Mouse (Mus musculus): ENCODE measurements around the gene Zbtb7a. TPM values are rescaled to one million over a fixed set of nuclear protein-coding genes. Genes with fewer than 3 reads are reported as not detected.
A peak's percentile ranks its signal among the peaks of the same experiment; 100 is the strongest.

Zbtb7a gene
- polyA plus RNA-seq, 1 experiment from 2014 or later: 10.1 TPM

DNA sequence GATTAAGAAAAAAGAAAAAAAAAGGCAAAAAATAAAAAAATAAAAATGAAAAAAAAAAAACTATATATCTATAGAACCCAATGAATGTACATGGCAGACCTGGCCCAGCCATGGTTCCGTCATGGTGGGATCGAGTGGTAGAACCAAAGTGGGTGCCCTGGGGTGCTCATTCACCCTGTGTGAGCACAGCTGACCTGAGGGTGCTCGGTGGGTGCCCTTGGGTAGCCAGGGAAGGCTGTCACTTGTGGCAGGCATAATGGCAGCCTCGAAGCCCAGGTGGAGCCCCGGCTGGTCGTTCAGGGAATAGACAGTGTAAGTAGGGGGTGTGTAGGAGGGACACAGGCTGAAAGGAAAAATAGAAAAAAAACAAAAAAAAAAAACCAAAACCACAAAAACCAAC is 16.2 kb downstream of the Zbtb7a start:
- DNase-seq (ENCODE audit: low spot score): no peak
- H3K9ac ChIP-seq (ENCODE audit: low read length): no peak overlapping the region
- no peak overlapping the region for H3K4me2 ChIP-seq (ENCODE audit: low read depth, low read length, severe bottlenecking)
- H3K27me3 ChIP-seq (ENCODE audit: control insufficient read depth, insufficient read depth, low read length): no peaks in the 10 kb centered on the region
- H3K4me3 ChIP-seq (ENCODE audit: low read depth, low read length): no peak overlapping the region
- 82% methylated on average over 6 of the region's 6 CpGs for WGBS
- H3K36me3 ChIP-seq (ENCODE audit: control insufficient read depth, insufficient read depth, low read length): peaks cover 17% of the 10 kb centered on the region
- ATAC-seq (replicated peaks; ENCODE audit: low FRiP score): no peak
- no peaks in the 10 kb centered on the region for H3K4me1 ChIP-seq (replicated peaks; ENCODE audit: control insufficient read depth, insufficient read depth, low read length)
- H3K27ac ChIP-seq (ENCODE audit: low read depth, low read length): no peak overlapping the region
- H3K9me3 ChIP-seq (ENCODE audit: control insufficient read depth, low read length): no peaks in the 10 kb centered on the region

GRCm38 (mm10) chr10:81152609-81153008 is 17.6 kb downstream of the Zbtb7a start:
- Histone ChIP-seq H3K4me2 (ENCODE audit: low read depth, low read length, severe bottlenecking) (no peak overlapping the region), H3K9me3 (ENCODE audit: control insufficient read depth, low read length) (no peaks in the 10 kb centered on the region), H3K27me3 (ENCODE audit: control insufficient read depth, insufficient read depth, low read length) (no peaks in the 10 kb centered on the region), H3K27ac (ENCODE audit: low read depth, low read length) (no peak overlapping the region; the same call in 1 of the 2 replicates), H3K4me3 (ENCODE audit: low read depth, low read length) (no peak overlapping the region), H3K4me1 (replicated peaks; ENCODE audit: control insufficient read depth, insufficient read depth, low read length) (no peaks in the 10 kb centered on the region), H3K9ac (ENCODE audit: low read length) (no peak overlapping the region), H3K36me3 (ENCODE audit: control insufficient read depth, insufficient read depth, low read length) (peaks cover 22% of the 10 kb centered on the region)
- DNase-seq (ENCODE audit: low spot score) (no peak), ATAC-seq (replicated peaks; ENCODE audit: low FRiP score) (no peak)
- 79% methylated on average over 12 of the region's 12 CpGs for WGBS

GRCm38 (mm10) chr10:81154313-81154712 is 19.3 kb downstream of the Zbtb7a start:
- H3K36me3 ChIP-seq (ENCODE audit: control insufficient read depth, insufficient read depth, low read length): peaks cover 16% of the 10 kb centered on the region; the same call in 1 of the 2 replicates
- H3K4me2 ChIP-seq (ENCODE audit: low read depth, low read length, severe bottlenecking): no peak overlapping the region
- no peaks in the 10 kb centered on the region for H3K27me3 ChIP-seq (ENCODE audit: control insufficient read depth, insufficient read depth, low read length)
- WGBS: 96% methylated on average over 12 of the region's 12 CpGs
- no peak overlapping the region for H3K9ac ChIP-seq (ENCODE audit: low read length)
- H3K9me3 ChIP-seq (ENCODE audit: control insufficient read depth, low read length): no peaks in the 10 kb centered on the region
- no peak for DNase-seq (ENCODE audit: low spot score)
- H3K4me3 ChIP-seq (ENCODE audit: low read depth, low read length): no peak overlapping the region
- H3K4me1 ChIP-seq (replicated peaks; ENCODE audit: control insufficient read depth, insufficient read depth, low read length): no peaks in the 10 kb centered on the region
- no peak for ATAC-seq (replicated peaks; ENCODE audit: low FRiP score)
- no peak overlapping the region for H3K27ac ChIP-seq (ENCODE audit: low read depth, low read length)

DNA sequence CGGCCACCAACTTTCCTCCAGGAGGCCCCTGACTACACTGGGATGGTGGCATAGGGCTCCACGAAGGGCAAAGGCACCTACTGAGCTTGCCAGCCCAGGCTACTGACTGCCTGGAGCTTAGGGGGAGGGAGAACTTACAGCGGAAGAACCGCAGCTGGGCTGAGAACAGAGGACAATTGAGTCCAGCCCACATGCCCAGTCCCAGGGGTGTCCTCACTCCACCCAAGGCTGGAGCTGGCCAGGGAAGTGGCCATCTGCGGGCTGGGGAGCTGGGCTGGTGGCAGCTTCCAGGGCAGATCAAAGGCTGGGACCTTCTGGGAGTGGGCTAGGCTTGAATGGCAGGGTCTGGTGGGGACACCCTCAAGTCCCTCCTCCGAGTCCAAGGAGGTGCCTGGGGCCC is 19.7 kb downstream of the Zbtb7a start:
- H3K9ac ChIP-seq (ENCODE audit: low read length): no peak overlapping the region
- H3K27ac ChIP-seq (ENCODE audit: low read depth, low read length): no peak overlapping the region
- H3K27me3 ChIP-seq (ENCODE audit: control insufficient read depth, insufficient read depth, low read length): no peaks in the 10 kb centered on the region
- ATAC-seq (replicated peaks; ENCODE audit: low FRiP score) (no peak), DNase-seq (ENCODE audit: low spot score) (no peak)
- no peaks in the 10 kb centered on the region for H3K4me1 ChIP-seq (replicated peaks; ENCODE audit: control insufficient read depth, insufficient read depth, low read length)
- H3K4me3 ChIP-seq (ENCODE audit: low read depth, low read length): no peak overlapping the region
- WGBS: 88% methylated on average over 6 of the region's 6 CpGs
- peaks cover 16% of the 10 kb centered on the region; the same call in 1 of the 2 replicates for H3K36me3 ChIP-seq (ENCODE audit: control insufficient read depth, insufficient read depth, low read length)
- H3K9me3 ChIP-seq (ENCODE audit: control insufficient read depth, low read length): no peaks in the 10 kb centered on the region
- no peak overlapping the region for H3K4me2 ChIP-seq (ENCODE audit: low read depth, low read length, severe bottlenecking)

GRCm38 (mm10) chr10:81161602-81162317 is 26.7 kb downstream of the Zbtb7a start:
- ATAC-seq (replicated peaks; ENCODE audit: low FRiP score) (no peak), DNase-seq (ENCODE audit: low spot score) (no peak)
- H3K4me1 ChIP-seq (replicated peaks; ENCODE audit: control insufficient read depth, insufficient read depth, low read length): peaks cover 2% of the 10 kb centered on the region
- no peak overlapping the region for H3K9ac ChIP-seq (ENCODE audit: low read length)
- no peaks in the 10 kb centered on the region for H3K9me3 ChIP-seq (ENCODE audit: control insufficient read depth, low read length)
- no peak overlapping the region for H3K4me3 ChIP-seq (ENCODE audit: low read depth, low read length)
- H3K4me2 ChIP-seq (ENCODE audit: low read depth, low read length, severe bottlenecking): no peak overlapping the region
- H3K27ac ChIP-seq (ENCODE audit: low read depth, low read length): no peak overlapping the region
- H3K36me3 ChIP-seq (ENCODE audit: control insufficient read depth, insufficient read depth, low read length): peaks cover 14% of the 10 kb centered on the region; the same call in 1 of the 2 replicates
- 93% methylated on average over 8 of the region's 8 CpGs for WGBS
- no peaks in the 10 kb centered on the region for H3K27me3 ChIP-seq (ENCODE audit: control insufficient read depth, insufficient read depth, low read length)

GRCm38 (mm10) chr10:81162318-81162652 is 27.3 kb downstream of the Zbtb7a start:
- Histone ChIP-seq H3K9me3 (ENCODE audit: control insufficient read depth, low read length) (no peaks in the 10 kb centered on the region), H3K4me2 (ENCODE audit: low read depth, low read length, severe bottlenecking) (no peak overlapping the region), H3K4me3 (ENCODE audit: low read depth, low read length) (no peak overlapping the region), H3K27ac (ENCODE audit: low read depth, low read length) (no peak overlapping the region), H3K36me3 (ENCODE audit: control insufficient read depth, insufficient read depth, low read length) (peaks cover 9% of the 10 kb centered on the region; the same call in 1 of the 2 replicates), H3K4me1 (replicated peaks; ENCODE audit: control insufficient read depth, insufficient read depth, low read length) (peaks cover 4% of the 10 kb centered on the region), H3K27me3 (ENCODE audit: control insufficient read depth, insufficient read depth, low read length) (no peaks in the 10 kb centered on the region), H3K9ac (ENCODE audit: low read length) (no peak overlapping the region)
- 78% methylated on average over 2 of the region's 2 CpGs for WGBS
- ATAC-seq (replicated peaks; ENCODE audit: low FRiP score): no peak
- DNase-seq (ENCODE audit: low spot score): no peak

DNA sequence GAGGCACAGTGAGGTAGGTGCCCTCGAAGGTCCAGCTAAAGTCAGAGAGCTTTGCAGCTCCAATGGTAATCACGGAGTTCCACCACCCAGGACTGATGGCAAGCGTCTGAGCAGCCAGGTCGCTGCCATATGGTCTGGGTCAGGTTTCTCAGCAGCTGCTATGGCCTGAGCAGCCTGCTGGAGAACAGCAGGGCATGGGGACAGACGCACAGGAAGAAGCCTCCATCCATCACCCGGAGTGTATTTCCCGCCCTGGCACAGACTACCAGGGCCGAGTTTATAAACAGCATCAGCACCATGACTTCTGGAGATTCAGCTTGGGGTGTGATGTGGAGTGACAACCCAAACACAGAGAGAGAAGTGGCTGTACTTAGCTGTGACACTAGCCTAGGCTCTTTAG is 30.1 kb downstream of the Zbtb7a start:
- H3K4me3 ChIP-seq (ENCODE audit: low read depth, low read length): no peak overlapping the region
- H3K27ac ChIP-seq (ENCODE audit: low read depth, low read length): no peak overlapping the region
- no peaks in the 10 kb centered on the region for H3K9me3 ChIP-seq (ENCODE audit: control insufficient read depth, low read length)
- H3K4me2 ChIP-seq (ENCODE audit: low read depth, low read length, severe bottlenecking): no peak overlapping the region
- H3K36me3 ChIP-seq (ENCODE audit: control insufficient read depth, insufficient read depth, low read length): peaks cover 9% of the 10 kb centered on the region; the same call in 1 of the 2 replicates
- H3K4me1 ChIP-seq (replicated peaks; ENCODE audit: control insufficient read depth, insufficient read depth, low read length): peaks cover 6% of the 10 kb centered on the region
- H3K9ac ChIP-seq (ENCODE audit: low read length): no peak overlapping the region; the same call in 1 of the 2 replicates
- WGBS: 87% methylated on average over 8 of the region's 8 CpGs
- DNase-seq (ENCODE audit: low spot score) (no peak), ATAC-seq (replicated peaks; ENCODE audit: low FRiP score) (no peak)
- no peaks in the 10 kb centered on the region for H3K27me3 ChIP-seq (ENCODE audit: control insufficient read depth, insufficient read depth, low read length)

GRCm38 (mm10) chr10:81167200-81168086 is 32.4 kb downstream of the Zbtb7a start, which contains the start of gene Pias4:
Gene Pias4 (minus strand): TSS chr10:81167923.
- Histone ChIP-seq H3K9me3 (ENCODE audit: control insufficient read depth, low read length) (no peaks in the 10 kb centered on the region), H3K9ac (ENCODE audit: low read length) (peak within 1 kb of the TSS; percentile 83), H3K27ac (ENCODE audit: low read depth, low read length) (peak within 1 kb of the TSS; percentile 37), H3K36me3 (ENCODE audit: control insufficient read depth, insufficient read depth, low read length) (peaks cover 5% of the 10 kb centered on the region; the same call in 1 of the 2 replicates), H3K4me1 (replicated peaks; ENCODE audit: control insufficient read depth, insufficient read depth, low read length) (peaks cover 6% of the 10 kb centered on the region), H3K4me3 (ENCODE audit: low read depth, low read length) (peak within 1 kb of the TSS; percentile 89), H3K4me2 (ENCODE audit: low read depth, low read length, severe bottlenecking) (peak within 1 kb of the TSS; percentile 85), H3K27me3 (ENCODE audit: control insufficient read depth, insufficient read depth, low read length) (no peaks in the 10 kb centered on the region)
- DNase-seq (ENCODE audit: low spot score) (peak; percentile 100), ATAC-seq (replicated peaks; ENCODE audit: low FRiP score) (peak; percentile 93)
- WGBS: under 1% methylated on average over 57 of the region's 64 CpGs
